Mouse (Mus musculus): Measurements from ENCODE around the gene Socs5.

DNA sequence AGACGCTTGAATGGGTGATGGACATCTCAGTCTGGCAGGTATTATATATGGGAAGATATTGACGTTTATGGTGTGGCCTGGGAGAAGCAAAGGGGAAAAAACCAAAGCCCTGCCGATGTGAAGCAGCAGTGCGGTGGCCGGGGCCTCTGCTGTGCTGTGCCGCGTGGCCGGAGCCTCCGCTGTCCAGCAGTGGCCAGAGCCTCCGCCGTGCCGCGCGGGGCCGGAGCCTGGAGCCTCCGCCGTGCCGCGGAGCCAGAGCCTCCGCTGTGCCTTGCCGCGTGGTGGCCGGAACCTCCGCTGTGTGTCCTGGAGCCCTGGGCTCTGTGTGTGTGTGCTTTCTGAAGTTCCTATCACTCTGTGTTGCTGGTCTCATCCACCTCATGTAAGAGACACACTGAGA lies 17.9 kb downstream of the Socs5 start:
- TF ChIP-seq CTCF (IDR thresholded peaks at IDR 0.05; ENCODE audit: low read depth, low read length) (no peak), POLR2A (IDR thresholded peaks at IDR 0.05; ENCODE audit: extremely low read depth, insufficient read depth, low read length) (no peak)
